Mouse (Mus musculus) C2C12 (cell line): Measurements from ENCODE around the gene Tpmt.

Experiments used
- CEBPB ChIP-seq: IDR thresholded peaks from one replicate; pipeline ENCODE4 v1.6.1; 2011; ENCODE audit warnings: low read depth, mild to moderate bottlenecking, control low read depth, moderate library complexity
- CTCF ChIP-seq: IDR thresholded peaks from one replicate; pipeline ENCODE4 v1.5.1; 2011; ENCODE audit not compliant: control insufficient read depth, insufficient read depth, insufficient read length
- FOSL1 ChIP-seq: IDR thresholded peaks from one replicate; pipeline ENCODE4 v1.8.0; 2011; ENCODE audit warnings: mild to moderate bottlenecking, low read length; ENCODE audit not compliant: poor library complexity, insufficient read depth, severe bottlenecking
- MAX ChIP-seq: IDR thresholded peaks from one replicate; pipeline ENCODE4 v1.6.1; 2011; ENCODE audit warnings: mild to moderate bottlenecking, control low read depth
- MYOD1 ChIP-seq: IDR thresholded peaks from one replicate; pipeline ENCODE4 v1.6.1; 2011; ENCODE audit warnings: low read depth; ENCODE audit not compliant: control insufficient read depth, insufficient read length

DNA sequence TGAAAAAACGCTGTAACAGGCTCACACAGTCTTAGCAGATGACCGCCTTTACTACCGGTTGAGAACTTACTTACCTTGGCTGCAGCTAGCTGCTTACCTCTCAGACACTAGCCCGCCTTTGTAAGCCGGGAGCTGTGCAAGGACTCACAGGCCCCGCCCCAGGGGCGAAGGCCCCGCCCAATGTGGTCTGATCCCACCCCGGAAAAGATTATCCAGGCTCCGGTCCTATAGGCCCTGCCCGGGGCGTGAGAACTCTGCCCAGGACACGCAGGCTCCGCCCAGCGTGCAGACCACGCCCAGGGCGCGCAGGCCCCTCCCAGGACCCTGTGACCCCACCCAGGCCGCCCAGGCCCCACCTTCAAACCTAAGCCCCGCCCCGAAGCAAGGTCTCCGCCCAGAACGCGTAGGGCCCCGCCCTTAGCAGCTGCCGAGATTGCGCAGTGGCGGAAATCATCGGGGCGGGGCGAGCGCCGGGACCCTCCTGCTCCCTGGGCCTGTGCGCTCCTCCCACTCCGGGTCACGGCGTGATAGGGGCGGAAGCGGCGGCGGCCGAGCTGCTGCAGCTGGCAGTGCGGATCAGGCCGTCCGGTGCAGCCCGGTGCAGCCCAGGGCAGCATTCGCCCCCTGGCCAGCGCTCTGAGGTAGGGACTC is 1.4 kb downstream of the Tpmt start, which contains the start of gene Kdm1b:
- no peak for TF ChIP-seq CTCF
- peak; percentile 13 for TF ChIP-seq MYOD1
- no peak for TF ChIP-seq FOSL1
- TF ChIP-seq MAX: peak; percentile 11
- no peak for TF ChIP-seq CEBPB
